Mouse (Mus musculus) heart, embryonic 14.5 days (tissue): Measurements from ENCODE around the gene Tjp3. TPM values are rescaled to one million over a fixed set of nuclear protein-coding genes. Genes with fewer than 3 reads are reported as not detected.

Experiments used
- ATAC-seq: fragments of 200-750 bp; cut with Nextera tagmentation; 2 replicates; pipeline ENCODE4 v1.8.0; 2017; ENCODE audit warnings: low read depth, moderate TSS enrichment; ENCODE audit not compliant: insufficient number of reproducible peaks, insufficient read depth, low FRiP score
- H3K27ac ChIP-seq, 2 experiments: fragments of 200-500 bp in 1 of 2; fragments of 300-500 bp in 1 of 2; sonication (generic) in 1 of 2; replicated peaks in 1 of 2; 2 replicates each; pipeline ENCODE4 v1.5.1; 2012 to 2014; ENCODE audit warnings: low read depth in 2 of 2, low read length in 2 of 2, control low read depth in 1 of 2, mild to moderate bottlenecking in 1 of 2, mixed read lengths in 1 of 2; ENCODE audit not compliant: control insufficient read depth in 1 of 2, insufficient read depth in 1 of 2
- H3K27me3 ChIP-seq: fragments of 300-500 bp; sonication (generic); 2 replicates; pipeline ENCODE4 v1.6.1; 2014; ENCODE audit warnings: mild to moderate bottlenecking, low read length, control low read depth; ENCODE audit not compliant: control insufficient read depth, insufficient read depth
- H3K36me3 ChIP-seq: fragments of 300-500 bp; sonication (generic); 2 replicates; pipeline ENCODE4 v1.6.1; 2014; ENCODE audit warnings: mild to moderate bottlenecking, control low read depth, low read length, mixed read lengths; ENCODE audit not compliant: control insufficient read depth, insufficient read depth
- H3K4me1 ChIP-seq, 2 experiments: fragments of 200-500 bp in 1 of 2; fragments of 300-500 bp in 1 of 2; sonication (generic) in 1 of 2; 2 replicates each; pipeline ENCODE4 v1.6.1; 2012 to 2014; ENCODE audit warnings: low read length in 2 of 2, control low read depth in 1 of 2, mixed read lengths in 1 of 2; ENCODE audit not compliant: control insufficient read depth in 2 of 2, insufficient read depth in 2 of 2
- H3K4me2 ChIP-seq: fragments of 300-500 bp; sonication (generic); 2 replicates; pipeline ENCODE4 v1.6.1; 2014; ENCODE audit warnings: mild to moderate bottlenecking, low read length
- H3K4me3 ChIP-seq, 2 experiments: fragments of 200-500 bp in 1 of 2; fragments of 300-500 bp in 1 of 2; sonication (generic) in 1 of 2; 2 replicates each; pipeline ENCODE4 v1.5.1; 2012 to 2014; ENCODE audit warnings: low read length in 2 of 2, mild to moderate bottlenecking in 2 of 2, control low read depth in 1 of 2, low read depth in 1 of 2, moderate library complexity in 1 of 2; ENCODE audit not compliant: control insufficient read depth in 1 of 2, insufficient read depth in 1 of 2
- H3K9ac ChIP-seq: fragments of 300-500 bp; sonication (generic); 2 replicates; pipeline ENCODE4 v1.6.1; 2014; ENCODE audit warnings: mild to moderate bottlenecking, low read length
- H3K9me3 ChIP-seq: fragments of 300-500 bp; sonication (generic); 2 replicates; pipeline ENCODE4 v1.6.1; 2016; ENCODE audit warnings: low read length, control low read depth; ENCODE audit not compliant: control insufficient read depth
- WGBS: fragments of 180-500 bp; shearing (Covaris S2); extraction: QIAGEN DNeasy Blood & Tissue Kit; methylation state at CpG from one replicate; pipeline ENCODE4 v1.1.7; 2014; 5-methylcytosine and 5-hydroxymethylcytosine counted together
- polyA plus RNA-seq: library from polyadenylated mRNA; unstranded; fragments of >200 nt; fragmentation: Nextera tagmentation; extraction: Ambion mirVana; gene quantifications from 2 replicates; pipeline ENCODE4 v1.2.1, GENCODE M21; 2014

Gene Tjp3
- polyA plus RNA-seq, 1 experiment from 2014 or later = 2.2 TPM

DNA sequence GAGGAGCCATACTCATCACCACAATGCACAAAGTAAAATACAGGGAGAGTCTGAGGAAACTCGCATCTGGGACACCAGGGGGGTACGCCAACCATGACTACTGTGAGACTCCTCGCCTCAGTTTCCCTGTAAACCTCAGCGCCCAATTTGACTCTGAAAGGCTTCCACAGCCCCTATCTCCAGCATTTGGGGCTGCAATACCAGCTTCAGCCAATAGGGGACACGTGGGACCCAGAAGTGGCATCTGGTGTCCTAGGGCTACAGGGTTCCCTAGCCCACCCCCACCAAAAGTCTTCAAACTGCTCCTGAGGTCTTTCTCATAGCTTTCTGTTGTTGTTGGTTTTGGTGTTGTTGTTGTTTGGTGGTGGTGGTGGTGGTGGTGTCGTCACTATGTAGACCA, 2.8 kb downstream of the Tjp3 start:
- no peak for ATAC-seq
- H3K36me3 ChIP-seq = no peaks in the 10 kb centered on the region
- H3K9ac ChIP-seq = no peak overlapping the region
- 28% methylated on average over 6 of the region's 6 CpGs for WGBS
- H3K9me3 ChIP-seq = no peaks in the 10 kb centered on the region
- no peak overlapping the region for H3K4me3 ChIP-seq
- no peak overlapping the region for H3K27ac ChIP-seq
- peaks cover 56% of the 10 kb centered on the region for H3K27me3 ChIP-seq
- no peak overlapping the region for H3K4me2 ChIP-seq
- peaks cover 5 to 8% of the 10 kb centered on the region in 2 experiments; a peak in 3 of 4 replicates for H3K4me1 ChIP-seq

GRCm38 (mm10) chr10:81287513-81288157, 3.7 kb downstream of the Tjp3 start:
- 55% methylated on average over 8 of the region's 8 CpGs for WGBS

DNA sequence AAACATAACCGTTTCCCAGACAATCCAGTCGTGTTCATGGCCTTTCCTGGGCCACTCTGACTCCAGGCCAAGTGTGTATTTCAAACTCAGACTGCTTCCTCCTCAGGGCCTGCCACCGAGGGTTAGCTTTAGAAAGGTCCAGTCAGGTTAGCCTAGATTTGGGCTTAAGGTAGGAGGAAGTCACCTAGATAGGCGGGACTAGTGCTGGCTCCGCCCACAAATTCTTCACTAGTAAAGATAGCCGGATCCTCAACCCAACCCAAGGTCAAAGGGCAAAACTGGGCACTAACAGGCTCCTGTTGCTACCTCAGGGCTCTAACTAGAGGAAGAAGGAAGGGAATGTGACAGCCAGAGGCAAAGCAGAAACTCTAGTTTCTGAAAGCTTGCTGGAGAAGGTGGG, 4.8 kb downstream of the Tjp3 start:
- Histone ChIP-seq H3K27ac (no peak overlapping the region), H3K4me3 (no peak overlapping the region), H3K36me3 (no peaks in the 10 kb centered on the region), H3K9me3 (no peaks in the 10 kb centered on the region), H3K9ac (no peak overlapping the region), H3K4me2 (no peak overlapping the region), H3K4me1 (peaks cover 3 to 7% of the 10 kb centered on the region in 2 experiments; a peak in 2 of 4 replicates), H3K27me3 (peaks cover 66% of the 10 kb centered on the region)
- ATAC-seq = no peak
- 39% methylated on average over 6 of the region's 6 CpGs for WGBS

More at GRCm38 (mm10) chr10:81287513-81288157, 3.7 kb downstream of the Tjp3 start:
- Histone ChIP-seq H3K9me3 (no peaks in the 10 kb centered on the region), H3K4me3 (no peak overlapping the region), H3K4me1 (peaks cover 3 to 7% of the 10 kb centered on the region in 2 experiments; a peak in 2 of 4 replicates), H3K4me2 (no peak overlapping the region), H3K36me3 (no peaks in the 10 kb centered on the region), H3K9ac (no peak overlapping the region), H3K27ac (no peak overlapping the region), H3K27me3 (peaks cover 64% of the 10 kb centered on the region)
- ATAC-seq = no peak

GRCm38 (mm10) chr10:81285694-81286450, 5.5 kb downstream of the Tjp3 start:
- Histone ChIP-seq H3K36me3 (no peaks in the 10 kb centered on the region), H3K4me2 (peak overlapping the region; percentile 84), H3K4me1 (peaks cover 3 to 7% of the 10 kb centered on the region in 2 experiments; a peak in 2 of 4 replicates), H3K27me3 (peaks cover 63% of the 10 kb centered on the region), H3K9ac (peak overlapping the region; percentile 64), H3K9me3 (no peaks in the 10 kb centered on the region), H3K4me3 (peak overlapping the region; percentile 52 to 54), H3K27ac (no peak overlapping the region)
- WGBS = 2% methylated on average over 53 of the region's 54 CpGs
- ATAC-seq = peak; percentile 68

DNA sequence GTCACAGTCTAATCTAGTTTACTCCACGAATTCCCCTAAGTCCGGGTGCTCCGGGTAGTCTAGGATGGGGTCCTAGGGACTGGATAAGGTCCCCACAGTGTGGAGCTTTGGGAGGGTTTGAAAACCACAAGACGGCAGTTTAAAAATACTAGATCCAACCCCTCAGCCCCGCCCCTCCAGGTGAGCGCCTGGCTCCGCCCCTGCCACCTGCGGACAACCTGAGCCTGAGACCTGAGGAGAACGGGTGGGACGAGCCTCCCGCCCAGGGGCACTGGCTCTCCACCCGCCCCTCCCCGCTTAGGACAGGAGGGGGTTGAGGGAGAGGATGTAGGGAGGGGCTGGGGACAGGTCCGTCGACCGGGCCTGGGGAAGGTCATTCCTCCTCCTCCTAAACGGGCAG, 6.7 kb downstream of the Tjp3 start:
- no peak overlapping the region for H3K9ac ChIP-seq
- peaks cover 63% of the 10 kb centered on the region for H3K27me3 ChIP-seq

DNA sequence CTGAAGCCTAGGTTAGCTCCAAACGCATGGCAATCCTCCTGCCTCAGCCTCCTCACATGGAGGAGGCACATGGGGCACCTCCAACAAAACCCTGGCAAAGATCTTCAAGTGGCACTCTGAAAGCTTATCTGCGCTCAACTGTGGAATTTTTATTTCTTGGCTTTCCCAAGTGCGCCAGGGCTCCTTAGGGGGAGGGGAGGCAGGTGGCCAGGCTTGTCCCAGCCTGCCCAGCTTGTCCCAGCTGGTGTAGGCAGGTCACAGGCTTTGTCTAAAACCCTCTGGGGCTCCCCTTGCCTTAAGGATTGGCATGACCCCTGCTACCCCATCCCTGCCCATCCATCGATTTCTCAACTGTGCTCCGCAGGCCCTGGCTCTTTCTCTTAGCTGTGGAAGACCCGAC, 7.2 kb downstream of the Tjp3 start:
- Histone ChIP-seq H3K27ac (no peak overlapping the region), H3K36me3 (no peaks in the 10 kb centered on the region), H3K4me2 (no peak overlapping the region), H3K27me3 (peaks cover 63% of the 10 kb centered on the region), H3K4me3 (no peak overlapping the region), H3K9me3 (no peaks in the 10 kb centered on the region), H3K4me1 (peaks cover 6 to 10% of the 10 kb centered on the region in 2 experiments; a peak in 3 of 4 replicates), H3K9ac (no peak overlapping the region)
- WGBS = 36% methylated on average over 6 of the region's 6 CpGs
- no peak for ATAC-seq

More for the DNA sequence above, 6.7 kb downstream of the Tjp3 start:
- Histone ChIP-seq H3K36me3 (no peaks in the 10 kb centered on the region), H3K27ac (no peak overlapping the region), H3K4me2 (peak overlapping the region; percentile 84; the same call in 1 of the 2 replicates), H3K9me3 (no peaks in the 10 kb centered on the region), H3K4me3 (peak overlapping the region in 1 of 2 experiments; percentile 52; a peak in 1 of 4 replicates), H3K4me1 (peaks cover 3 to 7% of the 10 kb centered on the region in 2 experiments; a peak in 2 of 4 replicates)
- 12% methylated on average over 17 of the region's 17 CpGs for WGBS
- no peak for ATAC-seq

DNA sequence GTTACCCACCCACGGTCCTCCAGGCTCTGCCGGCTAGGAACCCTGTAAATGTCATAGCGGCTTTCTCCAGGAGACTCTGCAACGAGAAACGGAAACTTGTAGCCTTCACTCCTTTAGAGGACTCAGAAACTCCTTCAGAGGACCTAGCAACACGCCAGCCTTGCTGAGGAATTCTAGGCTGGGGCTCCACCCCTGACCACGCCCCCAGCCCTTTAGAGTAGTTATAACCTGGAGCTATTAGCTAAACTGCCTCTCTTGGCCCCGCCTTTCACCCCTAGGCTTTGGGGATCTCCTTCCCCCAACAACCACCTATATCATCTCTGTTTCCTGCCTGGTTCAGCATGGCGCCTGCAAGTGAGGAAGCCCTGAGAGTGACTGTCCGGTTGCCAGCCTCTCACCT, 11.9 kb downstream of the Tjp3 start:
- Histone ChIP-seq H3K27me3 (peaks cover 45% of the 10 kb centered on the region), H3K4me1 (peaks cover 3 to 5% of the 10 kb centered on the region in 2 experiments; a peak in 2 of 4 replicates), H3K4me3 (no peak overlapping the region), H3K27ac (no peak overlapping the region), H3K36me3 (no peaks in the 10 kb centered on the region), H3K4me2 (no peak overlapping the region), H3K9me3 (no peaks in the 10 kb centered on the region), H3K9ac (no peak overlapping the region)
- ATAC-seq = no peak
- WGBS = 26% methylated on average over 10 of the region's 10 CpGs
